Mouse (Mus musculus) spleen, adult 2 months (tissue): ENCODE results near the gene Gm4952.

Source experiments
- CTCF ChIP-seq: fragments of 200-500 bp; IDR thresholded peaks from 2 replicates; pipeline ENCODE4 v1.5.1; 2011; ENCODE audit warnings: mild to moderate bottlenecking, inconsistent platforms; ENCODE audit not compliant: insufficient read depth, insufficient read length, insufficient replicate concordance; ENCODE audit errors: extremely low read depth
- POLR2A ChIP-seq: fragments of 200-500 bp; IDR thresholded peaks from 2 replicates; pipeline ENCODE4 v1.6.1; 2011; ENCODE audit warnings: low read depth, low read length, inconsistent platforms

DNA sequence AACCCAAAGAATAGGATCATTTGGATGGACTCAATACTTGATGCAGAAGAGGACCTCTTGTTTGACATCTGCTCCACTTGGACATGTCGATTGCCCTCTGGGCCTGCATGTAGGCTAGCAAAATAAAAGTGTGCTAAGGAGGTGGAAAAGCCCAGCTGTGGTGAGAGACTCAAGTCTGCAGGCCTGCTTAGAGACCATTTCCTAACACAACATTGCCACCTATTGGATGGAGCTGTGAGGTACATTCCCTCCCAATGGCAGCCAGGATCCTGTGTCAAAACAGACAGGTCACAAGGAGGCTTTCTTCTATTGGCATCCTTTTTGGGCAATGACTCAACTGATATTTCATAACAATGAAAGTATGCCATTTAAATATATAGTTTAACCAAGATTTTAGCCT, 7.9 kb upstream of the Gm4952 start:
- no peak for TF ChIP-seq POLR2A
- peak; percentile 80; the same call in 1 of the 2 replicates for TF ChIP-seq CTCF
